ENCODE assay signal across 8 mouse cellular contexts in the genomic region with DNA sequence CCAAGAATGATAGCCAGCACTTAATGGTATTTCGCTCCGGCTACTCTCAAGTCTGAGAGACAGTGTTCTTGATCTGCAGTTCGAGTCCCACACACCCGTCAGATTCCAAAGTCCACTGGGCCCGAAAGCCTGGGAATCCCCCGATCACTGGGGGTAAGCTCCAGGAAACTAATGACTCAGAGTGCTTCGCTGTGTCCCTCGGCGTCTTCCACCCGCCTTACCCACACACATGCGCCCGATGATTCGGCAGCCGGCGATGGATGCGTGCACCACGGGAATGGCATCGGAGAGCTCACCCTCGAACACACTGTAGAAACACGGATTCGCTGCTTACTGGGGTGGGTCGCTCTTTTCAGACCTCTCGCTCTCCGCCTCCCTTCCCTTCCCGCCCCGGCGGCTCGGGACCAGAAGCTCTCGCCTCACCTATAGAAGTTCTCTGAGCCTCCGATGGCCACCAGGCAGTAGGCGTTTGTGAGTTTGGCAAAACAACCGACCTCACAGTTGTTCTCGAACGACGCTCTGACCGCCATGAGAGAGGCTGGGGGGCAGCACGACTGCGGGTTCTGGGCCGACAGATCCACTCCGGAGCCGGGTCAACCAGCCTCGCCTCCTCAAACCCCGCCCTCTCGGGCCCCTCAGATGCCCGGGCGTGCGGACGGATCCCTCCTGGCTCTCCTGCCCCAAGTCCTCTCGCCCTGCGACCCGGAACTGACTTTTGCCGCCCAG. TPM values are rescaled to one million over a fixed set of nuclear protein-coding genes. Genes with fewer than 3 reads are reported as not detected.
DNase-seq lines count a peak whose midpoint lies in the region; ATAC-seq and TF ChIP-seq lines count a peak whose summit lies in the region.

No protein-coding gene starts in this region.

- peak overlapping the region; percentile 83 for H3K4me2 ChIP-seq in lung, embryonic 14.5 days
- peak overlapping the region; percentile 92 for H3K4me2 ChIP-seq in forebrain, embryonic 11.5 days (ENCODE audit: low read depth, low read length, severe bottlenecking)
- H3K4me2 ChIP-seq in midbrain, postnatal 0 days (ENCODE audit: low read depth, low read length, poor library complexity, severe bottlenecking), result peak overlapping the region; percentile 56

- 1% methylated on average over 52 of the region's 52 CpGs for WGBS in lung, embryonic 14.5 days
- 4% methylated on average over 52 of the region's 52 CpGs for WGBS in forebrain, embryonic 11.5 days
- WGBS in midbrain, postnatal 0 days, result 3% methylated on average over 52 of the region's 52 CpGs

- no peaks in the 10 kb centered on the region for H3K27me3 ChIP-seq in lung, embryonic 14.5 days (ENCODE audit: insufficient read depth, low read length)
- H3K27me3 ChIP-seq in forebrain, embryonic 11.5 days (ENCODE audit: control insufficient read depth, insufficient read depth, low read length), result no peaks in the 10 kb centered on the region
- H3K27me3 ChIP-seq in midbrain, postnatal 0 days (ENCODE audit: insufficient read depth, low read length), result no peaks in the 10 kb centered on the region

- DNase-seq in lung, embryonic 14.5 days, result peak; percentile 14
- no peak for DNase-seq in lung, adult 18-20 months
- peak; percentile 40 for DNase-seq in T-cell, adult 2 months (ENCODE audit: low spot score)
- no peak for DNase-seq in forebrain, embryonic 11.5 days (ENCODE audit: low spot score)
- peak; percentile 12 to 53 for DNase-seq in kidney, postnatal 25 days
- no peak for DNase-seq in midbrain, postnatal 0 days (ENCODE audit: low spot score)
- no peak for DNase-seq in frontal cortex, postnatal 14 days (ENCODE audit: low spot score in 2 of 2)
- DNase-seq in layer of hippocampus, postnatal 10 days (ENCODE audit: low spot score in 2 of 2), result no peak

- ATAC-seq in lung, embryonic 14.5 days (ENCODE audit: insufficient read depth), result 0 out of 2 replicates have a peak, but pooled peaks have one; percentile 0
- no peak; the same call in 1 of the 2 replicates for ATAC-seq in forebrain, embryonic 11.5 days (replicated peaks; ENCODE audit: low FRiP score)
- peak; percentile 15; the same call in 1 of the 2 replicates for ATAC-seq in midbrain, postnatal 0 days (ENCODE audit: low FRiP score)

- peak overlapping the region; percentile 80 for H3K9ac ChIP-seq in lung, embryonic 14.5 days
- peak overlapping the region; percentile 83 for H3K9ac ChIP-seq in forebrain, embryonic 11.5 days (ENCODE audit: low read length)
- peak overlapping the region; percentile 54 for H3K9ac ChIP-seq in midbrain, postnatal 0 days (replicated peaks; ENCODE audit: low read length, poor library complexity, severe bottlenecking)

- no peaks in the 10 kb centered on the region; the same call in 1 of the 2 replicates for H3K4me1 ChIP-seq in lung, embryonic 14.5 days (ENCODE audit: insufficient read depth)
- H3K4me1 ChIP-seq in forebrain, embryonic 11.5 days (replicated peaks; ENCODE audit: control insufficient read depth, insufficient read depth, low read length), result peaks cover 8% of the 10 kb centered on the region
- H3K4me1 ChIP-seq in midbrain, postnatal 0 days (ENCODE audit: insufficient read depth, low read length), result peaks cover 6% of the 10 kb centered on the region; the same call in 1 of the 2 replicates

- H3K27ac ChIP-seq in lung, embryonic 14.5 days (ENCODE audit: low read depth), result peak overlapping the region; percentile 82
- H3K27ac ChIP-seq in forebrain, embryonic 11.5 days (ENCODE audit: low read depth, low read length), result no peak overlapping the region
- H3K27ac ChIP-seq in midbrain, postnatal 0 days (ENCODE audit: low read depth, low read length), result peak overlapping the region; percentile 87

- H3K9me3 ChIP-seq in lung, embryonic 14.5 days (ENCODE audit: low read depth, low read length), result no peaks in the 10 kb centered on the region
- H3K9me3 ChIP-seq in forebrain, embryonic 11.5 days (ENCODE audit: control insufficient read depth, low read length), result no peaks in the 10 kb centered on the region
- H3K9me3 ChIP-seq in midbrain, postnatal 0 days (ENCODE audit: low read length), result no peaks in the 10 kb centered on the region

- H3K36me3 ChIP-seq in lung, embryonic 14.5 days (ENCODE audit: insufficient read depth), result peaks cover 27% of the 10 kb centered on the region
- H3K36me3 ChIP-seq in forebrain, embryonic 11.5 days (ENCODE audit: control insufficient read depth, insufficient read depth, low read length), result peaks cover 4% of the 10 kb centered on the region; the same call in 1 of the 2 replicates
- H3K36me3 ChIP-seq in midbrain, postnatal 0 days (ENCODE audit: insufficient read depth, low read length), result peaks cover 22% of the 10 kb centered on the region

- H3K4me3 ChIP-seq in lung, embryonic 14.5 days (ENCODE audit: low read depth, low read length), result peak overlapping the region; percentile 88
- peak overlapping the region; percentile 91 for H3K4me3 ChIP-seq in forebrain, embryonic 11.5 days (ENCODE audit: low read depth, low read length)
- peak overlapping the region; percentile 72 for H3K4me3 ChIP-seq in midbrain, postnatal 0 days (ENCODE audit: low read depth, low read length)

- no peak for TF ChIP-seq CTCF in lung, embryonic 14.5 days (IDR thresholded peaks at IDR 0.05; ENCODE audit: low read depth)
- TF ChIP-seq CTCF in midbrain, postnatal 0 days (IDR thresholded peaks at IDR 0.05), result no peak

RNA-seq across cellular contexts. Expression of gene Eif6, which starts 0.7 kb away (rescaled TPM):
- 179 and 194 TPM in 2 replicates for polyA plus RNA-seq in lung, embryonic 14.5 days (2014; fragmentation: Nextera tagmentation; extraction: Ambion mirVana)
- 164 and 198 TPM in 2 replicates for polyA plus RNA-seq in forebrain, embryonic 11.5 days (2014; fragmentation: Nextera tagmentation; extraction: Ambion mirVana)
- total RNA-seq in midbrain, postnatal 0 days (2014; rRNA removed), result 80.7 and 85.4 TPM in 2 replicates
- 130 and 143 TPM in 2 replicates for polyA plus RNA-seq in midbrain, postnatal 0 days (2015; fragmentation: Nextera tagmentation; extraction: Ambion mirVana)
- total RNA-seq in layer of hippocampus, postnatal 10 days (2021), result 10 to 100 TPM; 73.4 to 83.1 TPM

RNA-seq across cellular contexts. Expression of gene BC029722, which starts 6.8 kb away (rescaled TPM):
- 8.9 and 9.2 TPM in 2 replicates for polyA plus RNA-seq in lung, embryonic 14.5 days (2014; fragmentation: Nextera tagmentation; extraction: Ambion mirVana)
- polyA plus RNA-seq in forebrain, embryonic 11.5 days (2014; fragmentation: Nextera tagmentation; extraction: Ambion mirVana), result 6.9 and 8.0 TPM in 2 replicates
- 35.2 TPM in 2 replicates for total RNA-seq in midbrain, postnatal 0 days (2014; rRNA removed)
- 56.6 and 61.0 TPM in 2 replicates for polyA plus RNA-seq in midbrain, postnatal 0 days (2015; fragmentation: Nextera tagmentation; extraction: Ambion mirVana)
- 10 to 100 TPM; 37.2 to 38.1 TPM for total RNA-seq in layer of hippocampus, postnatal 10 days (2021)

RNA-seq across cellular contexts. Expression of gene Fam83c, which starts 8.6 kb away (rescaled TPM):
- polyA plus RNA-seq in lung, embryonic 14.5 days (2014; fragmentation: Nextera tagmentation; extraction: Ambion mirVana), result 0.04 and 0.11 TPM in 2 replicates
- 0.23 and 0.39 TPM in 2 replicates for polyA plus RNA-seq in forebrain, embryonic 11.5 days (2014; fragmentation: Nextera tagmentation; extraction: Ambion mirVana)
- total RNA-seq in midbrain, postnatal 0 days (2014; rRNA removed), result not detected in 2 replicates
- 0.07 TPM in 1 of 2 replicates, not detected in the other for polyA plus RNA-seq in midbrain, postnatal 0 days (2015; fragmentation: Nextera tagmentation; extraction: Ambion mirVana)
- not detected for total RNA-seq in layer of hippocampus, postnatal 10 days (2021)

RNA-seq across cellular contexts. Expression of gene Mmp24, which starts 50.9 kb away (rescaled TPM):
- polyA plus RNA-seq in lung, embryonic 14.5 days (2014; fragmentation: Nextera tagmentation; extraction: Ambion mirVana), result not detected in 2 replicates
- 1.0 and 2.0 TPM in 2 replicates for polyA plus RNA-seq in forebrain, embryonic 11.5 days (2014; fragmentation: Nextera tagmentation; extraction: Ambion mirVana)
- 149 and 178 TPM in 2 replicates for total RNA-seq in midbrain, postnatal 0 days (2014; rRNA removed)
- polyA plus RNA-seq in midbrain, postnatal 0 days (2015; fragmentation: Nextera tagmentation; extraction: Ambion mirVana), result 12.3 and 14.1 TPM in 2 replicates
- 10 to 100 TPM; 64.1 to 67.5 TPM for total RNA-seq in layer of hippocampus, postnatal 10 days (2021)

Comparison
In these comparisons a context has a peak if more than half of its experiments do, and no peak if none do; other contexts are left out.
1. DNase-seq: peak in lung, embryonic 14.5 days (single experiment), T-cell, adult 2 months (single experiment) and kidney, postnatal 25 days (2 of 2); none in lung, adult 18-20 months (0 of 2), forebrain, embryonic 11.5 days (single experiment), midbrain, postnatal 0 days (single experiment), frontal cortex, postnatal 14 days (0 of 2) and layer of hippocampus, postnatal 10 days (0 of 2).
2. Peak in every context shown above with its lines, with median percentiles within 50 percentile points of each other: H3K4me2 ChIP-seq, H3K4me3 ChIP-seq and H3K9ac ChIP-seq.